Mouse (Mus musculus) liver, embryonic 13.5 days (tissue): Measurements from ENCODE around the gene Pde4d. TPM values are rescaled to one million over a fixed set of nuclear protein-coding genes. Genes with fewer than 3 reads are reported as not detected.

ENCODE experiments used
- ATAC-seq: fragments of 200-750 bp; cut with Nextera tagmentation; 2 replicates; pipeline ENCODE4 v1.8.0; 2017; ENCODE audit warnings: low read depth, mild to moderate bottlenecking, moderate number of reproducible peaks, moderate library complexity
- DNase-seq: peaks from one replicate; pipeline ENCODE4 v3.0.0; 2022
- H3K27ac ChIP-seq: fragments of 300-500 bp; sonication (generic); 2 replicates; pipeline ENCODE4 v1.5.1; 2015; ENCODE audit warnings: moderate library complexity, mild to moderate bottlenecking, inconsistent platforms
- H3K27me3 ChIP-seq: fragments of 300-500 bp; sonication (generic); 2 replicates; pipeline ENCODE4 v1.6.1; 2015; ENCODE audit warnings: mild to moderate bottlenecking, inconsistent platforms
- H3K36me3 ChIP-seq: fragments of 300-500 bp; sonication (generic); 2 replicates; pipeline ENCODE4 v1.6.1; 2015; ENCODE audit warnings: mild to moderate bottlenecking, inconsistent platforms
- H3K4me1 ChIP-seq: fragments of 300-500 bp; sonication (generic); replicated peaks from 2 replicates; pipeline ENCODE4 v1.6.1; 2015; ENCODE audit warnings: inconsistent platforms
- H3K4me2 ChIP-seq: fragments of 300-500 bp; sonication (generic); 2 replicates; pipeline ENCODE4 v1.6.1; 2015; ENCODE audit warnings: inconsistent platforms, mild to moderate bottlenecking, moderate library complexity
- H3K4me3 ChIP-seq: fragments of 300-500 bp; sonication (generic); replicated peaks from 2 replicates; pipeline ENCODE4 v1.5.1; 2015; ENCODE audit warnings: mild to moderate bottlenecking, inconsistent platforms
- H3K9ac ChIP-seq: fragments of 300-500 bp; sonication (generic); 2 replicates; pipeline ENCODE4 v1.6.1; 2015; ENCODE audit warnings: mild to moderate bottlenecking, inconsistent platforms
- H3K9me3 ChIP-seq: fragments of 300-500 bp; sonication (generic); replicated peaks from 2 replicates; pipeline ENCODE4 v1.6.1; 2016; ENCODE audit warnings: inconsistent platforms
- WGBS: fragments of 180-500 bp; shearing (Covaris S2); methylation state at CpG from one replicate; pipeline ENCODE4 v1.1.7; 2015; ENCODE audit not compliant: insufficient replicate concordance; 5-methylcytosine and 5-hydroxymethylcytosine counted together
- polyA plus RNA-seq: library from polyadenylated mRNA; unstranded; fragments of >200 nt; fragmentation: Nextera tagmentation; extraction: Ambion mirVana; gene quantifications from 2 replicates; pipeline ENCODE4 v1.2.1, GENCODE M21; 2015

The Pde4d gene
- polyA plus RNA-seq, 1 experiment from 2014 or later = 11.8 TPM

DNA sequence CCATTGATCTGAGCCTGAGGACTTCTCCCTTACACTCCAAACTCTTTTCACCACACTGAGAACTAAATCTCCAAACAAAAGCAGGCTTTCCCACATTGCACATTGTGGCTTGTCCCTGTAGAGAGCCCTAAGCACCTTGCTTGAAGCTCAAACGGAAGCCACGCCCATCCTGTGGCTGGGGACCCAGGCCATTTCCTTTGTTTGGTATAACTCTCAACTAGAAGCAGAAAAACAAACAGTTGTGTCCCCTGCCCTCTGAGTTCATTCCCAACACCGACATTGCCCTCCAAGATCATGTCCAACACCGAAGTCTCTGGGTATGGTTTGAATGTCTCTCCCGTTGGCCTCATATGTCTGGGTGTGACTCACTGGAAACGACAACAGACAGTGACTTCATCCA, 759.7 kb downstream of the Pde4d start:
- Histone ChIP-seq H3K9me3 (no peaks in the 10 kb centered on the region), H3K4me1 (peaks cover 11% of the 10 kb centered on the region; the same call in 1 of the 2 replicates), H3K9ac (no peak overlapping the region), H3K4me3 (no peak overlapping the region), H3K36me3 (no peaks in the 10 kb centered on the region), H3K4me2 (no peak overlapping the region), H3K27ac (no peak overlapping the region), H3K27me3 (peaks cover 6% of the 10 kb centered on the region)
- no peak for ATAC-seq
- WGBS = 23% methylated on average over 6 of the region's 6 CpGs
- DNase-seq = no peak

GRCm38 (mm10) chr13:109210403-109210802, 760.7 kb downstream of the Pde4d start:
- no peaks in the 10 kb centered on the region for H3K9me3 ChIP-seq
- peaks cover 6% of the 10 kb centered on the region for H3K27me3 ChIP-seq
- H3K4me2 ChIP-seq = no peak overlapping the region
- no peaks in the 10 kb centered on the region for H3K36me3 ChIP-seq
- H3K9ac ChIP-seq = no peak overlapping the region
- no peak for ATAC-seq
- no peak overlapping the region for H3K27ac ChIP-seq
- DNase-seq = peak; percentile 18
- 1% methylated on average over 4 of the region's 4 CpGs for WGBS
- no peak overlapping the region for H3K4me3 ChIP-seq
- H3K4me1 ChIP-seq = peaks cover 11% of the 10 kb centered on the region; the same call in 1 of the 2 replicates

DNA sequence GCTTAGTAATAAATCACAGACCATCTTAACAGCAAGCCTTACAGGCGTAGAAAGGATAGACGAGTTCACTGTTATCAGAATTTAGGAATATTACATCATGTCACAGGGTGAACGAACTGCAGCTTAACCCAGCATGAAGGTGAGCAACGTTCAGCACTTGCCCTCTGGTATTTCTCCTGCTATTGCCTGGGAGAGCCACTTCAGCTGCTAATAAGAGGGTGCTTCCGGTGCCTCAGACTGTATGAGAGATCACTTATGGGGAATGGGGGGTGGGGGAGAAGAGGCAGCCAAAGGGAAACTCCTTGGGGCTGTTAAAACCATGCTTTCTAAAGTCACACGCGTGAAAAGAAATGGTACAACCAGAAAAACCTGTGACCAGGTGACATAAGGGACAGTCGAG, 761.7 kb downstream of the Pde4d start:
- Histone ChIP-seq H3K9ac (no peak overlapping the region), H3K27ac (no peak overlapping the region), H3K36me3 (no peaks in the 10 kb centered on the region), H3K9me3 (no peaks in the 10 kb centered on the region), H3K4me1 (peaks cover 11% of the 10 kb centered on the region; the same call in 1 of the 2 replicates), H3K4me3 (peak overlapping the region; percentile 21; the same call in 1 of the 2 replicates), H3K27me3 (peaks cover 6% of the 10 kb centered on the region), H3K4me2 (peak overlapping the region; percentile 50)
- 32% methylated on average over 8 of the region's 8 CpGs for WGBS
- no peak for ATAC-seq
- DNase-seq = no peak

- Histone ChIP-seq H3K27me3 (peaks cover 6% of the 10 kb centered on the region), H3K9me3 (no peaks in the 10 kb centered on the region), H3K36me3 (no peaks in the 10 kb centered on the region), H3K4me3 (peak overlapping the region; percentile 21), H3K4me2 (peak overlapping the region; percentile 50), H3K27ac (no peak overlapping the region), H3K9ac (no peak overlapping the region), H3K4me1 (peaks cover 11% of the 10 kb centered on the region; the same call in 1 of the 2 replicates)
- ATAC-seq (no peak), DNase-seq (no peak)
- WGBS = 14% methylated on average over 16 of the region's 16 CpGs
Observed at GRCm38 (mm10) chr13:109211941-109212487, 762.3 kb downstream of the Pde4d start.

DNA sequence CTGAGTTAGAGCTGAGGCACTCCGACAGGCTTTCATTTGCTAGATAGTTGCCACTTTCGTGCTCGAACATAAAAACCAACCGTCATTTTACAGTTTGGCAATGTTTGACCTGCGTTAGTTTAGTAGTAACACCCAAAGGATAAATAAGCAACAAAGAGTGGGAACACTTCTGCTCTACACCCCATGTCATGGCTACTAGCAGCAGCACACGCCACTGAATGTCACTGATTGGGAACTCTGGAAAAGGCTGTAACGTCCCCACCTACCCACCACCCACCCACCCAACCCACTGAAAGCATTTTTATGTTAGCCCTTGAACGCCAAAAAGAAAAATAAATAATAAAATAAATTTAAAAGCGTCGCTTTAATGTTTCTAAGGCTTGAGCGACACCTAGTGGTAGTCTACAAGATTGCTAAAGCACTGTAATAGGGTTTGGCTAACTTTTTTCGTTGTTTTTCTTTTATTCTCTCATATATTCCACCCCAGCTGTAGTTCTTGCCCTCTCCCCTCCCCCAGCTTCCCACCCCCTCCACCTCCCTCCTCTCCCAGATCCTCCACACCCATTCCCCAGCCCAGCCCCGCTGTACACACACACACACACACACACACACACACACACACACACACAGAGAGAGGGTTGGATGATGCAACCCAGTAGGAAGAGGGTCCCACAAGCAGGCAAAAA, 763.2 kb downstream of the Pde4d start:
- Histone ChIP-seq H3K36me3 (no peaks in the 10 kb centered on the region), H3K27ac (no peak overlapping the region), H3K4me1 (peaks cover 11% of the 10 kb centered on the region; the same call in 1 of the 2 replicates), H3K9me3 (no peaks in the 10 kb centered on the region), H3K9ac (no peak overlapping the region), H3K4me2 (peak overlapping the region; percentile 50), H3K27me3 (peaks cover 6% of the 10 kb centered on the region), H3K4me3 (peak overlapping the region; percentile 21; the same call in 1 of the 2 replicates)
- 16% methylated on average over 13 of the region's 13 CpGs for WGBS
- ATAC-seq (no peak), DNase-seq (no peak)

GRCm38 (mm10) chr13:109219019-109219725, 769.4 kb downstream of the Pde4d start:
- H3K36me3 ChIP-seq = no peaks in the 10 kb centered on the region
- no peak overlapping the region for H3K27ac ChIP-seq
- H3K9ac ChIP-seq = no peak overlapping the region
- H3K27me3 ChIP-seq = no peaks in the 10 kb centered on the region
- ATAC-seq (no peak), DNase-seq (no peak)
- H3K4me3 ChIP-seq = no peak overlapping the region
- H3K4me2 ChIP-seq = no peak overlapping the region
- no peaks in the 10 kb centered on the region for H3K9me3 ChIP-seq
- WGBS = 69% methylated on average over 8 of the region's 8 CpGs
- no peaks in the 10 kb centered on the region for H3K4me1 ChIP-seq

DNA sequence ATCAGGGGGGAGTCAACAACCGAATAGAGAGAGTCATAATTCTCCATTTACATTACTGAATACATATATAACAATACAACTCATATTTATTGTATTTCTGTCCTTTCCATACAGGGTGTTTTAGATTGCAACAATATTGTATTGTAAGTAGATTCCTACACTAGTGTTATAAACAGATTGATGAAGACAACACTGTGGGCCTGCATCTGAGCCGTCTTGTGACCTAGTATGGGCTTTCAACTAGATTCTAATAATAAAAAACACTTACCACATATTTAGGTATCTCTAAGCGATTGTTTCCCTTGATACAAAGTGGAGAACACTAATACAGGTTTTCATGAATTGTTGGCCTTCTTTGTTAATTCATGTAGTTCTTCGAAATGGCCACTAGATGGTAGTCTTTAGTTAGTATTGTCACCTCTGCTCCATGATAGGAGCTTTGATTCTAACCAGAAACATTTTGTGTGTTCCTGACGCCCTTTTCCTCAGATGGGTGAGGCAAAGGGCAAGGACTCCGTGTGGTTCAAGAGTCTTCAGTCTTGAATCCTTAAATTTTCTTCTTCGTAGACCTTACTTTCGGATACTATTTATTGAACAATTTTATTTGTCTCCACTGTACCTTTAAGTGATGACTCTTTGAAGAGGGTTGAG, 779.3 kb downstream of the Pde4d start:
- ATAC-seq (no peak), DNase-seq (no peak)
- H3K36me3 ChIP-seq = no peaks in the 10 kb centered on the region

DNA sequence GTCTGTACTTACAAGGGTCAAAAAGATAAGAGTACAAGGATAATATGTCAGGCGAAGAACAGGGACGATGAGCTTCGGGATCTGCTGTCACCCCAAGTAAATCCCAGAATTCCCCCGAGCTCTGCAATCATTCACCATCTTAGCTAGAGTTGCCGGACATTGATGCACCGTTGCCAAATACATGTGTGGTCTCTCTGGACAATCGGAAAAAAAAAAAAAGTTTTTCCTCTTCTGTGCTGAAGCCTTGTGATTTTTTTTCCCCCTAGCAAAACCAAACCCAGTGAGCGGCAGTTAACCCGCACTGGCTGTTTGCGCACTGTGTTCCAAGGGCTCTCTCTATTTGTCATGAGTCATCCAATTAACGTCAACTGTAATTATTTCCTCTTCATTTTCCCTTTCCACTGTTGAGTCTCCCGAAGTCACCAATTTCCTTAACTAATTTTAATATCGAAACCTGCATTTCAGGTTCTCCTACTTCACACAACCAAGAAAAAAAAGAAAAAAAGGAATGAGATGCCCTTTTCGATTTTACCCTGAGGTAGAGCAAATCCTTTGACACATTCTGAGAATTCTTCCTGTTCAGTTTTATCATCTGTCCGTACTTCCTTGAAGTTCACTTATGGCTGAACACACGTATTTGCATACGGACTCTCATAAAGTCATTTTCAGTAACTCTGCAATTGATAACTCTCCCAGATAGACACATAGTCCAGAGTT, 780.0 kb downstream of the Pde4d start:
- Histone ChIP-seq H3K36me3 (no peaks in the 10 kb centered on the region), H3K27me3 (no peaks in the 10 kb centered on the region), H3K4me1 (peaks cover 27% of the 10 kb centered on the region), H3K4me3 (peak overlapping the region; percentile 4), H3K4me2 (peak overlapping the region; percentile 54), H3K27ac (no peak overlapping the region), H3K9me3 (no peaks in the 10 kb centered on the region), H3K9ac (no peak overlapping the region)
- DNase-seq = no peak
- 20% methylated on average over 17 of the region's 17 CpGs for WGBS
- ATAC-seq = no peak

More for the DNA sequence above, 779.3 kb downstream of the Pde4d start:
- H3K9ac ChIP-seq = no peak overlapping the region
- peak overlapping the region; percentile 4 for H3K4me3 ChIP-seq
- H3K4me1 ChIP-seq = peaks cover 27% of the 10 kb centered on the region
- WGBS = 17% methylated on average over 8 of the region's 8 CpGs
- H3K27ac ChIP-seq = no peak overlapping the region
- no peaks in the 10 kb centered on the region for H3K27me3 ChIP-seq
- no peaks in the 10 kb centered on the region for H3K9me3 ChIP-seq
- H3K4me2 ChIP-seq = peak overlapping the region; percentile 54

DNA sequence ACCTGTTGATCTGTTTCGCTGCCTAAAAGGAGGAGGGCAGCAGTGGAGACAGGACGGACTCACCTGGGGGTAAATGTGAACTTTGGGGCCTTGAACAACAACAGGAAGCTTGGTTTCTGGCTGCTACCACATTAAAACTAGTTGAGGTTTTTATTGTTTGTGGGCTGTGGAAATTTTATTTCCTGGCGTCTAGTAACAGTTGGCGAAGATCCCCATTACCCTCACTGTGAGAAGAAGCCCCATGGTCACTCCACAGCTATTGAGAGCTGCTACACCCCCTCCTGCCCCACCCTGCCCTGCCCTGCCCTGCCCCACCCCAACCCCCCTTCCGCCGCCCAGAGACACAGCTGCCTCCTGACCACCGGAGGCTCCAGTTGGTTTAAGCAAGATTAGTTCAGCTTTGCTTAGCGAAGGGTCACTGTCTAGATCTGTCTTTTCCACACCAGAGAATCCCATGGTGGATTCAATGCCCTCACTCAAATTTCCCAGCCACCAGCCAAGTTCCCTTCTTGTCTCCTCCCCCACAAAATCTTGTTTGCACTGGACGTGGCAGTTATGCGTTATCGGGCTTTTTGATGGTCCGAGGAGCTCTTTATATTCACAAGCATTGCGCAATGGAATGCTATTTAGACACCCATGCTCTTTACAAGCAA, 780.7 kb downstream of the Pde4d start:
- H3K9ac ChIP-seq = no peak overlapping the region
- H3K4me2 ChIP-seq = peak overlapping the region; percentile 54
- H3K4me1 ChIP-seq = peaks cover 27% of the 10 kb centered on the region
- no peaks in the 10 kb centered on the region for H3K9me3 ChIP-seq
- ATAC-seq = no peak
- no peak for DNase-seq
- no peaks in the 10 kb centered on the region for H3K27me3 ChIP-seq
- 0 out of 2 replicates have a peak overlapping the region, but pooled peaks have one; percentile 4 for H3K4me3 ChIP-seq
- H3K27ac ChIP-seq = no peak overlapping the region
- 19% methylated on average over 13 of the region's 13 CpGs for whole genome bisulfite sequencing
- H3K36me3 ChIP-seq = no peaks in the 10 kb centered on the region

DNA sequence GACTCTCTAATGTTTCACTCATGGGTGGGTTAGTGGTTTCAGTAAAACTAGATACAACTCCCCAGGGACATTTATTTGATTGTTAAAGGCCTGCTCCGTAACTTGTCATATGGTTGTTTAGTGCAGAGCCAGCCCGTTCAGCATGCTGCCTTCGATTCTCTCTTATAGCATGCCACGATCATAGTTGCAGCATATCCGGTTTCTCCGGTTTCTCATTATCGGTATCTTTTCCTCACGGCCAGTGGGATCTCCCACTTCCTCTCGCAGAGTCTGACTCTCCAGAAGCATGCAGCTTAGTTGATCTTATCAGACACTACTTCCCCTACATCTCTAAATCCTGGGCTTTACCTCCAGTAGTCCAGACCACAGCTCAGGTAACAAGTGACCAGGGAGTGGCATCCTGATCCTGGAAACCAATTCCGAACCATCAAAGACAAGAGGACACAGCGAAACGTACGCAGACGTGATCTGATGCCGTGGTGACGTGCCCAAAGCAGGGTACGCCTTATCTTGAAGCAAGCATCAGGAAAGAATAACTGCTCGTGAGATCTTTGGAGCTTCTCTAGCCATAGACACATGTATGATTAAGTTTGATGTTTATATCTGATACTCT, 782.2 kb downstream of the Pde4d start:
- DNase-seq (no peak), ATAC-seq (0 out of 2 replicates have a peak, but pooled peaks have one; percentile 16)
- Histone ChIP-seq H3K4me3 (no peak overlapping the region), H3K27ac (peak overlapping the region; percentile 23; the same call in 1 of the 2 replicates), H3K9me3 (no peaks in the 10 kb centered on the region), H3K27me3 (no peaks in the 10 kb centered on the region), H3K4me1 (peaks cover 27% of the 10 kb centered on the region), H3K4me2 (peak overlapping the region; percentile 45), H3K9ac (no peak overlapping the region), H3K36me3 (no peaks in the 10 kb centered on the region)
- WGBS = 9% methylated on average over 18 of the region's 18 CpGs
